Comparison of ENCODE assay signal across 8 mouse cellular contexts in genomic region chr3:51341268-51342081, GRCm38 (mm10). TPM values are rescaled to one million over a fixed set of nuclear protein-coding genes. Genes with fewer than 3 reads are reported as not detected.
A peak's percentile ranks its signal among the peaks of the same experiment; 100 is the strongest.
DNase-seq lines count a peak whose midpoint lies in the region; ATAC-seq lines count a peak whose summit lies in the region.

No protein-coding gene starts in this region.

- ATAC-seq in inflammation-experienced regulatory T-cells, adult 6 months: peak; percentile 37
- peak; percentile 60 for ATAC-seq in megakaryocyte-erythroid progenitor cell, adult 5-6 weeks (replicated peaks; ENCODE audit: low FRiP score, low TSS enrichment, poor library complexity, severe bottlenecking)

- intact Hi-C loops in gastrocnemius, postnatal 14 days (cut with DNase I; ENCODE audit: low total_unique reads): no loop called here
- intact Hi-C loops in left cerebral cortex, postnatal 25 days (cut with DNase I): no loop called here

- peak; percentile 94 to 97 for DNase-seq in adrenal gland, adult (ENCODE audit: inconsistent age in 2 of 2, low spot score in 1 of 2)
- DNase-seq in embryo, embryonic 10 days (ENCODE audit: low spot score): peak; percentile 83
- peak; percentile 93 for DNase-seq in gastrocnemius, postnatal 14 days
- DNase-seq in left cerebral cortex, postnatal 25 days (ENCODE audit: low spot score in 2 of 2): peak; percentile 69 to 74
- peak; percentile 84 for DNase-seq in right cerebral cortex, postnatal 25 days
- DNase-seq in urinary bladder, postnatal 36 days (ENCODE audit: low spot score in 2 of 2): peak; percentile 79 to 89

RNA-seq across cellular contexts. Expression of gene Elf2, which starts 1.0 kb away (rescaled TPM):
- 10 to 100 TPM; 43.5 to 43.6 TPM for total RNA-seq in gastrocnemius, postnatal 14 days (2021)
- polyA plus RNA-seq in inflammation-experienced regulatory T-cells, adult 6 months (2017; shearing (Covaris generic)): 10 to 100 TPM; 51.8 to 74.2 (median 57.7) TPM
- 10 to 100 TPM; 35.6 to 36.4 TPM for total RNA-seq in left cerebral cortex, postnatal 25 days (2021)
- 68.1 and 69.2 TPM in 2 replicates for total RNA-seq in megakaryocyte-erythroid progenitor cell, adult 5-6 weeks (2014; fragmentation: Nextera tagmentation)
- 117 and 122 TPM in 2 replicates for total RNA-seq in megakaryocyte-erythroid progenitor cell, adult 5-6 weeks (2017)

RNA-seq across cellular contexts. Expression of gene Mgarp, which starts 55.1 kb away (rescaled TPM):
- total RNA-seq in gastrocnemius, postnatal 14 days (2021): under 1 TPM; 0.24 to 0.29 TPM
- 1 to 10 TPM in 1 of 3 experiments, under 1 TPM in 1, not detected in 1; 0.78 to 1.2 TPM for polyA plus RNA-seq in inflammation-experienced regulatory T-cells, adult 6 months (2017; shearing (Covaris generic))
- not detected for total RNA-seq in left cerebral cortex, postnatal 25 days (2021)
- total RNA-seq in megakaryocyte-erythroid progenitor cell, adult 5-6 weeks (2014; fragmentation: Nextera tagmentation): not detected in 2 replicates
- total RNA-seq in megakaryocyte-erythroid progenitor cell, adult 5-6 weeks (2017): not detected in 2 replicates

Comparison
In these comparisons a context has a peak if more than half of its experiments do, and no peak if none do; other contexts are left out.
1. Peak in every context shown above with its lines: DNase-seq and ATAC-seq.